Mouse (Mus musculus) brain, adult 2 months (tissue): ENCODE data around the gene St6galnac3.

ENCODE experiments used
- DNase-seq: peaks from one replicate; pipeline ENCODE4 v3.0.0; 2011; ENCODE audit warnings: low read depth, low spot score

The St6galnac3 gene

DNA sequence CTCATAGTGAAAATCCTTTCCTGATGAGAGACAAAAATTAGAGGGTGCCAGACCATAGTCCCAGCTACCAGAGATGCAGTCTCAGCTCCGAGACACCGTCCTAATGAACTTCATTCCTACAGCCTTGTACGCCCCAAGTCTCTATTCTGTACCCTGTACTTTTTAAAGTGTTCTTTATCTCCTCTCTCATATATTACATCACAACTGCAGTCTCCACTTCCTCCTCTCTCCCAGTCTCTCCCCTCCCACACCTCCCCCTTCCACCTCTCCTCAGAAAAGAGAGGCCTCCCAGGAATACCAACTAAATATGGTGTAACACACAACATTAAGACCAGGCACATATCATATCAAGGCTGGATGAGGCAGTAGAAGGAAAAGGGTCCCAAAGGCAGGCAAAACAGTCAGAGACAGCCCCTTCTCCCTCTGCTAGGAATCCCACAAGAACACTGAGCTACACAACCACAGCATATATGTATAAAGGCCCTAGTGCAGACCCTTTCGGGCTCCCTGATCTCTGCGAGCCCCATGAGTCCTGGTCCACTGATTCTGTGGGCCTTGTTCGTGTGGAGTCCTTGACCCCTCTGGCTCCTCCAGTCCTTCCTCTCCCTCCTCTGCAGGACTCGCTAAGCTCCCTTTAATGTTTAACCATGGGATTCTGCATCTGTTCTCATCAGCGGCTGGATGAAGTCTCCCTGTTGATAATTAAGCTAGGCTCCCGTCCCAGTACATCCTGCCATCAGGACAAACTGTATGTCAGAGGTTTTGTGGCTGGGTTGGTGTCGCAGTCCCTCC lies 502.2 kb downstream of the St6galnac3 start:
- no peak for DNase-seq

DNA sequence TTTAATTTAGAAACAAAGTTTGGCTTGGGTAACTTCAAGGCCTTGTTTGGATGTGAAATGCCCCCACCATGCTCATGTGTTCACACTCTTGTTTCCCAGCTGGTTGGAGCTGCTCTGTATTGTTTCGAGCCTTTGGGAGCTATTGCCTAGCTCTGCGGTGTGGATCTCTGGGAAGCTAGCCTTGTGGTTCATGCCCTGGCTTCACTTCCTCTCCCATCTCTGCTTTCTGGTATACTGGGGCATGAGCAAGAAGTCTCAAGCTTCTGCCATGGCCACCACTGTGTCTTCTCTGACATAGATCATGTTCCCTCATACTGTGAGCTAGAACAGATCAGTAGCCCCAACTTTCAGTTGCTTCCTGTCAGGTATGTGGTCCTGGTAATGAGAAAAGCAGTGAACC lies 505.6 kb downstream of the St6galnac3 start:
- no peak for DNase-seq

DNA sequence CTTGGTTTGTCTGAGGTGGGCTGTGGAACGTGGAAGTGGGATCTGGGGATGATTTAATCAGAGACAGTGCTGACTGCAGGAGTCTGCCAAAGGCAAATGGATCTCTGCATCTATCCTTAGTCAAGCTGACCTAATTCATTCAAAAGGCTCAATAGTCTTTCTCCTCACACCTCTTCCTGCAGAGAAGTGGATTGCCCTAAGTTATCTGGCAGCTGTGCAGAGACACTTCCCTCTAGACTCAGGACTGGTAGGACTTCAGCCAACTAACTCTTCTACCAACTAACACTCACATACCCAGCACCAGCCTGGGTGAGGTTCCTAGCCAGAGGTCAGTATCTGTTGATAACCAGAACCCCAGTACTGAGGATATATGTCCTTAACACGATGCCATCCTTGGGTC lies 516.8 kb downstream of the St6galnac3 start:
- DNase-seq, result no peak

DNA sequence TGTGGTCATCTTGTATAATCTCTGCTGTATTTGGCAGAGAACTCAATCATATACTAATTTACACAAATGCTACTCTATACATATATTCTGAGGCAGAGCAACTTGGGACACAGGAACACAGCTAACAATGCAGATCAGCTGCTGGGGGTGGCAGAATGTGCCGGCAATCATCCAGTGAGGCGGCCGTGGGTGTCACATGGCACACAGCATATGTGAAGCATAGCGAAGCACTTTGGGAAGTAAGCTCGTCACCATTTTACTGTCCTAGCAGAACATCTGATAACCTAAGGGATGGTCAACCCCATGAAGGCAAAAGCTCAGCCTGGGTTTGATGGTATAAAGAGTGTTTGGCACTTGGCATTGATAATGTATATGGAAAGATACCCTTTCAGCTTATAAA lies 520.9 kb downstream of the St6galnac3 start:
- peak; percentile 53 for DNase-seq

DNA sequence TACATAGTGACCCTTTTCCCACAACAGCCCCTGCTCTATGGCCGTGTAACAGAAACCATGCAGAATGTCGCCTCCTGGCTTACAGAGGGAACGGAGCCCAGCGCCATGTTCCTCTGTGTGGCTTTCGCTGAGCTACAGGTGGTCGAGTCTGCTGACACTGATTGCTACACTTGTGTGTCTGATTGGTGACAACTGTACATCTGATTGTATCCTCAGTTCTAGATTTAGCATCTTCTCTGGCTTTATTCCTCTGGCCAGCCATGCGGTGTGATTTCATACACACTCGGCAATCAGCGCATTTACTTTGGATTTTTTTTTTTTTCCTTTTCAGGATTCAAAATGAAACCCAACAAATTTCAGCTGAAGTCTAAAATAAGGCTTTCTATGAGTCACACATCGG lies 523.1 kb downstream of the St6galnac3 start:
- peak; percentile 58 for DNase-seq

DNA sequence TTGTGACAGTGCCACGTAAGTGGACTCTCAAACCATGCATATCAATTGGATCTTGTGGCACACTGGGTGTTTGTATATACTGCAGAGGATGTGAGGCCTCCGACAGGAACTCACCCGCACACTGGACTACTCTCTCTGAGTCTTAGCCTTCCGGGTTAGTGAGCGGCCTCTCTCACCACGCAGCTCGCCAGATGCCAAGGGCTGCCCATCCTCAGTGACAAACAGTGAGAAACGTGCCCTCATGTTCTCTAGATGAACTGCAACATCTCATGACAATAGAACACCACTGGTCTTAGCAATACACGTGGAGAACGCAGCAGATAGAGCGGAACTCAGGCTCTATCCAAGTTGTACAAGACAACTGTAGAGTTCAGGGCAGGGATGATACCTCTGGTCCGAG lies 524.2 kb downstream of the St6galnac3 start:
- DNase-seq, result no peak

DNA sequence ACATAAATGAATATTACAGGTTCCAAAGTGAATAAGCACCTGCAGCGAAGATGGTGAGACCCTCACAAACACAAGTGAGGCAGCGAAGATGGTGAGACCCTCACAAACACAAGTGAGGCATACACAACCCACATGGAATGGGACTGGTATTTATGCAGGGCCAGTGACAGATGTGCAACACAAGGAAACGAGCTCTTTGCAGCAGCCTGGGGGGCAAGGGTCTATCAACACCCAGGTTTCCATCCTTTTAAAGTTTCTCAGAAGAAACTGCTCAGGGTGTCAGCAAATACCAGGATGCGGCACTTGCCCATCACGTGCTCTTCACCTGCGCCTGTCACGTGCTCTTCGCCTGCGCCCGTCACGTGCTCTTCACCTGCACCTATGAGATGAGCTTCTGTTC lies 524.9 kb downstream of the St6galnac3 start:
- DNase-seq, result no peak

DNA sequence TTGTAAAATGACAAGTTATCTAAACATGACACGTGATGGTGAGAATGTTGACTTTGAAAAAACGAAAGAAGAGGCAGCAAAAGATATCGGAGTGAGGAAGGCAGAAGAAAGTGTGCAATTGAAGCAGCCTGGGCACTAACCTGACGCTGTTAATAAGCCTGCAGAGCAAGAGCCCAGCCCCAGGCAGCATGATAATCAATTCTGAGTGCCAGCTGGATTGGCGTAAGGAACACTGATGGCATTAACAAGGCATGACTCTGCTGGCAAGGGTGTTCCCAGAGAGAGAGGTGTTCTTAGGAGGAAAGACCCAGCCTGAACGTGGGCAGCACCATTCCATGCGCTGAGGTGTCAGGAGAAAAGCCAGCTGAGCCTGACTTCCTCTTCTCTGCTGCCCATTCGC lies 525.7 kb downstream of the St6galnac3 start:
- peak; percentile 40 for DNase-seq

DNA sequence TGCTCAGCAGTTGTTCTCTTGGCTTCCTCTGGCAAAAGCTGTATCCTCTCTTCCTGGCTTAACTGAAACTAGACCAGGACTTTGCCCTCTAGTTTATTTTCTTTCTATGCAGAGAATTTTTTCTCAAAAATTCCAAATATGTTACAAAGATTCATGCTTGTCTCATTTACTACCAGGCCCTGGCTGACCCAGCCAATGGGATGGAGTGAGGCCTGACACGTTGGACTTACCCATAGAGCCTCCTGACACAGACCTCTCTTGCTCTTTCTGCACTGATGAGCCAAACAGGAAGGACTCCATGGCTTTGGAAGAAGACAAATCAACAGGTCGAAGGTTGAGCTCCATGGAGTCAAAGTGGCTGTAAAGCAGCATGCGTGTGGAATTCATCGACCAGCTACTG lies 526.5 kb downstream of the St6galnac3 start:
- no peak for DNase-seq

DNA sequence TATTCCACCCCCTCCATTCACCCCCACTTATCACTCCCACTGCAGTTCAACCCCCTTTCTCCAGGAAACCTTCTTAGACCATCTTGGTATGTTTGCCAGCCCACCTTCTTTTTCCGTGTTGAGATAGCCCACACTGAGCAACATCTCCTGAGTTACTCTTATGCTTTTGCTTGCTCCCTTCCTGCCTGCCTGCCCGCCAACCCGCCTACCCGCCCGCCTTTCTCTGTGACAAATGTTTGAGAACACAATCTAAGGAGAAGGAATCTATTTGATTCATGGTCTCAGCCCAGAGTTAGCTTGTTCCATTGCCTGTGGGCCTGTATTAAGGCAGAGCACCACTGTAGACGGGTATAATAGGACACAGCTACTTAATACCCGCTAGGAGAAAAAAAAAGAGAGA lies 531.9 kb downstream of the St6galnac3 start:
- DNase-seq, result no peak

DNA sequence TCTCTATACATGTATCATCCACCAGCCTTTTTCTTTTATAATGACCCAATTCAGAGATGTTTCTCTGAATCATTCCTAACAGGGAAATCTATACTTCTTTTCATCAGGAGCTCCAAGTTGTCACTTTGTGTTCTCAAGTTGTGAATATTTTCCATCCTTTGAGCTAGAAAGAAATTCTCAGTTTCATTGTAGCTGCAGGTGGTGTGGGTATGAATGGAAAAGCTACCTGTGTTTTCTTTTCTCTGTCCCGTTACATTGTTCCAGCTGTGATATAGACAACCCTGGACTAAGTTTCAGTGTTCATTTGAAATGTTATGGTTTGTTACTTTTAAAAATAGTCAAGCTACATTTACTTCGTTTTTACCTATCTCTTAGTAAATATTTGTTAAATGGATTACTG lies 534.2 kb downstream of the St6galnac3 start:
- no peak for DNase-seq

DNA sequence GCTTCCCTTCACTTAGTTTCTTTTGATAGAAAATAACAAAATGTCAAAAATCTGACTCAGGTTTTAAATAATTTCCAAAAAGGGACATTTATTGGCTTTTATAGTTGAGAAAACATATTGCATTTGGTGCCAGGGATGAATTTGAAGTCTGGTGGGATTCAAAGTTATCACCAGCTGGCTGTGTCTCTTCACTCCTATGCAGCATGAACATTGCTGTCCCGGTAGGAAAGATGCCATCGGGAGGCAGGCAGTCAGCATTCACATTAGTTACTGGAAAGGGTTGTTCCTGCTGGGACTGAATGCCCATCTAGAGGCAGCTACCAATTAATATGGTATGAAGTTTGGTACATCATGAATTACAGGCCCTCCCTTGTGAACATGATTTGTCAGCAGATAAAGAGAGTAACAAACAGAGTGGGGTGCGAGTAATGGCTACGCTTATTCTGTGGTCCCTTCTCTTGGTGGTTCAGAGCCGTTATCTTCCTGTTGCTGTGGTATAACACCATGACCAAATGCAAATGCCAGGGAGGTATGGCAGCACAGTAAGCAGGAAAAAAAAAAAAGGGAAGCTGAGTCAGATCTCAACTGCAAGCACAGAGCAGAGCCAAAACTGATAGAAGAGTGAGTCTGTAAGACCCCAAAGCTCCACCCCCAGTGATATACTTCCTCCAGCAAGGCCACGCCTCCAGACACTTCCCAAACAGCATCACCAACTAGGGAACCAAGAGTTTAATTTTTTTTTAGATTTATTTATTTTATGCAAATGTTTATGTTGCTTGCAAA lies 535.1 kb downstream of the St6galnac3 start:
- peak; percentile 33 for DNase-seq

DNA sequence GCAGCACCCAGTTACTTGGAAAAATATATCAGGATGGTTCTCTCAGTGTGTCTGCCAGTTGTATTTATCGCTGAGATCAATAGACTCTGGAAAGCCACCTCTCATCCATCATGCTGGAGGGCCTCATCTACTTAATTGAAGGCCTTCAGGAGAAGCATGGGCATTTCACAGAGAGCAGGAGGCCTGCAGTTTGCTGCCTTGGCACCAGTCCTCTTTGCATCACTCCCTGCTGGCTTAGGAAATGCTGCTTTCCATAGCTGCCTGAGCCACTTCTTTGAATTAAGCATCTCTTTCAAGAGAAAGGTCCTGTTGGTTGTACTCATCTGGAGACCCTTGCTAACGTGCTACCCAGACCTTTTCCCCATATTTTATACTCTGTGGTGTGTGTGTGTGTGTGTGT lies 536.8 kb downstream of the St6galnac3 start:
- DNase-seq, result peak; percentile 28

DNA sequence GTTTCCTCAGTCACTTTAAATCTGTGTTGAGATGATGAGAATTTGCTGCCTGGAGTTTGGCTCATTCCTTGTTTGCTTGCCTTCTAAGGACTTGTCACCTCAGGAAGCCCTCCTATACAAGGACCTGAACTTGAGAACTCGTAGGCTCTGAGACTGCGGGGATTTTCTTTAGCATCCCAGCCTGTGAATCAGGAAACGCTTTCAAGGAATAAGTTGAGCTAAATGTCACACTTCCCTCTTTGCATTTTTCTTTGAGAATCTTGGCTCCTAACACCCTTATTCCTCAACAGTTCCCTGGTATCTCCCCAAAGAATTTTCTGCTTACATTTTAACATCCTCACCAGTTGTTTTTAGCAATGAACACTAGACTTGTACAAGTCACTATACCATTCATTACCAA lies 539.9 kb downstream of the St6galnac3 start:
- peak; percentile 50 for DNase-seq

DNA sequence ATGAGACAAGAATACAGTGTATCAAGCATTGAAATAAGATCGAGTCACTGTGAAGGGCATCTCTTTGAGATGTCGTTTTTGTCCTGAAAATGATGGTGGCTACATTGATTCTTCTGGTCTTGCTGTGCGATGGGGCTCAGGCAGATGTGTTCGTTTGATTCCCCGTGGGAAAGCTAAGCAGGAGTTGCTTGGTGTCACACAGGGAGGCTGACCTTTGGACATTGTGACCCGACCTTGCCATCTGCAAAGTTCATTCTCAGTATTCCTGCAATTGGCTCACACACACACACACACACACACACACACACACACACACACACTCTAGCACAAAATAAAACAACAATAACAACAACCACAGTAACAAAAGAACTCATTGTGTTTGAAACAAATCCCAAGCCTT lies 543.7 kb downstream of the St6galnac3 start:
- no peak for DNase-seq

DNA sequence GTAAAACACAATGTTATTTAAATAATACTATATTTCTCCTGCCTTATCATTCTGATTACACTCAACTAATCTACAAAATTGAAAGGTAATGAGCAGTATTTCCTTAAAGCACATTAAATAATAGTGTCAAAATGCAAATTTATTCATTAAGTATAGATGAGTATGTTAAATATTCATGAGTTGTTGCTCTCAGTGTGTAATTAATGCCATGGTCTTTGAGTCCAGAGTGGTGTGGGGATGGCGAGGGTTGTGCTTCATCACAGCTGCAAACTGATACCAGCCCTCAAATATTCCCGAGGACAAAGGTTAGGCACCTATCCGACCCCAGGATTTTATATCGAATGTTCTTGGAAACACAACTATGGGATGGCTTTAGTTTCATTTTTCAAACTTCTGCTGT lies 548.2 kb downstream of the St6galnac3 start:
- no peak for DNase-seq

DNA sequence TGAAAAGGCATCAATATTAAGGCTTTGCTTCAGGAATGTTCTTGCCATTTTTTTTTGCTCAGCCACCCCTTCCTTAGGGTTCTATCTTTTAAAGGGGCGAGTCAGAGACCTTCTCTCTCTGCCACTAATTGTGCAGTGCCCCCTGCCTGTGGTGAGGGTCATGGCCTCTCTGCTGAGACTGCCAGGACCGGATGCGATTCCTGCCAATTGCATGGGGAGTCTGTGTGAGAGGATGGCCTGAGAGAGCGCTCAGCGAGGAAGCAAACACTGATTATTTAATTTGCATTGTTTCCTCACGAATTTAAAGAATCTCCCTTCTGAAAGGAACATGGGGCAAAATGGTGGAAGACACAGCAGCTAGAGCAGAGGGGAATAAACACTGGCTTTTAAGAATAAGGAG lies 548.6 kb downstream of the St6galnac3 start:
- DNase-seq, result no peak

DNA sequence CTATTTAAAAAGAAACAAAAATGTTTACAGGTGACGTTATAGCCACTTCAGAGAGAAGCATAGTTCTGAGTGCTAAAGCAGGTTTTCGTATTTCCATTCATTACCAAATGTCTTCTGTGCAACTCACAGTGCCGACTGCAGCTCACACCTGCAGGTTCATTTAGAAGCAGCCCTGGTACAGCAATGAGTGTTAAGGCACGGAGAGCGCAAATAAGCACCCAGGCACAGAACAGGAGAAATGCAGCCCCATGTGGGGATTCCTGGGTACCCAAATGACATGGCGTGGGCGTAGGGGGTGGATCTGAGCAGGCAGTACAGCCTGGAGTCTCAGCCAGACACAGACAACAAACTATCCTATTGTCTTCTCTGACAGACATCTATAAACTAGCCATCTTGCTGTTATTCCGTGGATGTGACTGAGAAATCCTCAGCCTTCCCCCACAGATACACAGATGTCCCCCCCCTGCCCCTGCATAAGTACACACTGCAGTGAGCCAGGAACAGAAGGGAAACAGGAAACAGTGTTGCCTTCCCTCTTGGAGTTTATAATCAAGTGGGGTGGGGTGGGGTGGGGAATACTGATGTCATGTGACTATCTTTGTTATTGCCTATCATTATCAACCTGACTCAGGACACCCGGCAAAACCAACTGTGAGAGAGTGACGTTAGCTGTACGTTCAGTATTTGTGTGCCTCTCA lies 550.5 kb downstream of the St6galnac3 start:
- peak; percentile 29 for DNase-seq

DNA sequence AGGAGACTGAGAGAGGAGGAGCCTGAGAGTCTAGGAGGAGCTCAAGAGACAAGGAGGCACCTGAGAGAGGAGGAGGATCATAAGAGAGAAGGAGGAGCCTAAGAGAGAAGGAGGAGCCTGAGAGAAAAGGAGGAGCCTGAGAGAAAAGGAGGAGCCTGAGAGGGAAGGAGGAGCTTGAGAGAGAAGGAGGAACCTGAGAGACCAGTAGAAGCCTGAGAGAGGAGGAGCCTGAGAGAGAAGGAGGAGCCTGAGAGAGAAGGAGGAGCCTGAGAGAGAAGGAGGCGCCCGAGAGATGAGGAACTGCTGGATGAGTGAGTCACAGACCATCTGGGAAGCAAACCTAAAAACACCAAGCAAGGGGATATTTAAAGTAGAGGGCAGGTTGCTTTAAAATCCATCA lies 551.4 kb downstream of the St6galnac3 start:
- peak; percentile 20 for DNase-seq

DNA sequence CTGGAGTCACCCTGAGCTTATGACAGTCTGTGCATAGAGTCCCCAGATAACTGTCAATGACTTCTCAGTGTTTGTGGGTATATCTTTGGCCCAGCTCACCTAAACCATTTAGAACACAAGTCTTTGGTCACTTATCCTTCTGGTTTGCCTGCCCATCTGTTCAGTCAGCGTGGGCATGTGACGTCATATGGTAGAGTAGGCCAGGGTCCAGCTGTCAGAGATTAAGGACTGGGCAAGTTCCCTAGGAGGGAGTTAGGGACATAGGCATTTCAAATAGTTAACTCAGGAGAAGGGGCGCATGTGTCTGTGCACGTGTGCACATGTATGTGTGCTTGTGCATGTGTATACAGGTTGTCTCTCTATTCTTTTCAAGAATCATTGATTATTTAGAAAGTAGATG lies 554.8 kb downstream of the St6galnac3 start:
- no peak for DNase-seq

DNA sequence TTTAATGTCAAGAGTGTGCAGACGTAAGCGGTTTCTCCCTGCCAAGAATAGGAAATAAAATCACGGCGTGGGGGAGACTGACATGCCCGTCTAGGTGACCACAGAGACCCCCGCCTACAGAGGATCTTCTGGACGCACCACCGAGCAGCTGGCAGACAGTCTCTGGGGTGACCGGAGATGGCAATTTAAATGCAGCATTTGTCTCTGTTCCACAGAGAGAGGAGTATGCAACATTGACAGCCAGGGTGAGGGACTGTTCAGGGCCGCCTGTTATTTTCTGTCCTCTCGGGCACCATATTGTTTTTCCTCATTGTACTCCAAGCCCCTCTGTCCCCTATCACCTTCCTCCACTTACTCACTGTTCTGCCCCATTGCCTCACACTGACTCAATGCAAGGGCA lies 555.2 kb downstream of the St6galnac3 start:
- no peak for DNase-seq

DNA sequence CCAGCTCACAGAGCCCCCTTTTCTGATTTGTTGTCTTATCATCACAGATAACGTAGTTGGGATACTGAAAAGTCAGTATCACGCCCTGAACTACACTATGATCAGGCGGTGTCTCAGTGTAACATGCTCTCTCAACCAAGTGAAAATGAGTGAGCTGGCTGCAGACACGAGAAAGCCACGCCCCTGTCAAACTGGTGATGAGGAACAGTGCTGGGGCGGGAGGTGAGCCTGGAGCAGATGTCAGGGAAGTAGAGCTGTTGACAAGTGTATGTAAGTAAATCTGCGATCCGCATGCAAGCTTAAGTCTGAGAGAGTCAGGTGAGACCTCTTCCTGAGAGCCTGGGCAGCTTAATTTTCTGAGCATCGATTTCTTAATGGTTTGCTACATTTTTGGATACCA lies 563.3 kb downstream of the St6galnac3 start:
- no peak for DNase-seq

DNA sequence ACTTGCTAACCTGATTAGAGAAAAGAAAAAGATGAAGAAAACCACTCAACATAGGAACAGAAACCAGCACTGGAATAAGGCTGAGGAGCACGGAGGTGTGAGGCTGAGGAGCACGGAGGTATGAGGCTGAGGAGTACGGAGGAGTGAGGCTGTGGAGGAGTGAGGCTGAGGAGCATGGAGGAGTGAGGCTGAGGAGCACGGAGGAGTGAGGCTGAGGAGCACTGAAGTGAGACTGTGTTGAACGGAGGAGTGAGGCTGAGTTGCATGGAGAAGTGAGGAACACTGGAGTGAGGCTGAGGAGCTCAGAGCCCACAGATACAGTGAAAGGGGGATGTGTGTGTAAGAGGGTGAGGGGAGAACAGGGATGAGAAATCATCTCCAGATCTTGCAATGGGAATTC lies 564.3 kb downstream of the St6galnac3 start:
- DNase-seq, result peak; percentile 26
